Mouse (Mus musculus) spleen, adult 18-20 months (tissue): ENCODE data around the gene Syndig1l.
A peak's percentile ranks its signal among the peaks of the same experiment; 100 is the strongest.

Experiments
- DNase-seq, 2 experiments: peaks; one replicate each; pipeline ENCODE4 v3.0.0; 2022; ENCODE audit warnings: mixed read lengths in 2 of 2

Gene Syndig1l

GRCm38 (mm10) chr12:84698319-84699081 lies at the start of gene Syndig1l:
Syndig1l (minus strand) TSS chr12:84698831.
- peak; percentile 13 to 59 for DNase-seq

GRCm38 (mm10) chr12:84748134-84748533 lies 49.5 kb upstream of the Syndig1l start:
- no peak for DNase-seq

- DNase-seq, result no peak
Measured at GRCm38 (mm10) chr12:84745700-84746099, 47.1 kb upstream of the Syndig1l start.

GRCm38 (mm10) chr12:84743496-84743895 lies 44.9 kb upstream of the Syndig1l start:
- DNase-seq, result no peak

GRCm38 (mm10) chr12:84733366-84733765 lies 34.7 kb upstream of the Syndig1l start:
- DNase-seq, result no peak

GRCm38 (mm10) chr12:84728421-84728820 lies 29.8 kb upstream of the Syndig1l start:
- no peak for DNase-seq

- DNase-seq, result no peak
Measured at GRCm38 (mm10) chr12:84727434-84727833, 28.8 kb upstream of the Syndig1l start.

GRCm38 (mm10) chr12:84726986-84727385 lies 28.4 kb upstream of the Syndig1l start:
- no peak for DNase-seq

GRCm38 (mm10) chr12:84726391-84726790 lies 27.8 kb upstream of the Syndig1l start:
- DNase-seq, result no peak

- DNase-seq, result no peak
Measured at GRCm38 (mm10) chr12:84718462-84719244, 20.0 kb upstream of the Syndig1l start.

- DNase-seq, result no peak
Measured at GRCm38 (mm10) chr12:84714578-84714977, 15.9 kb upstream of the Syndig1l start.

- DNase-seq, result no peak
Measured at GRCm38 (mm10) chr12:84709842-84710439, 11.3 kb upstream of the Syndig1l start.

GRCm38 (mm10) chr12:84707804-84708203 lies 9.2 kb upstream of the Syndig1l start:
- no peak for DNase-seq

GRCm38 (mm10) chr12:84706886-84707285 lies 8.3 kb upstream of the Syndig1l start:
- no peak for DNase-seq

GRCm38 (mm10) chr12:84702586-84702985 lies 4.0 kb upstream of the Syndig1l start:
- no peak for DNase-seq

- DNase-seq, result no peak
Measured at GRCm38 (mm10) chr12:84692141-84692540, 6.5 kb downstream of the Syndig1l start.

GRCm38 (mm10) chr12:84691347-84691746 lies 7.3 kb downstream of the Syndig1l start:
- no peak for DNase-seq

GRCm38 (mm10) chr12:84689051-84689450 lies 9.6 kb downstream of the Syndig1l start:
- no peak for DNase-seq

- no peak for DNase-seq
Measured at GRCm38 (mm10) chr12:84687531-84687930, 11.1 kb downstream of the Syndig1l start.

GRCm38 (mm10) chr12:84686176-84686575 lies 12.5 kb downstream of the Syndig1l start:
- DNase-seq, result no peak

GRCm38 (mm10) chr12:84684569-84684968 lies 14.1 kb downstream of the Syndig1l start:
- DNase-seq, result no peak

GRCm38 (mm10) chr12:84676011-84676410 lies 22.6 kb downstream of the Syndig1l start:
- DNase-seq, result no peak

GRCm38 (mm10) chr12:84674666-84675526 lies 23.7 kb downstream of the Syndig1l start:
- peak in 1 of 2 experiments; percentile 30 for DNase-seq
